Mouse (Mus musculus) retina, postnatal 7 days (tissue): Measurements from ENCODE around the gene Mylk.

Experiments used
- DNase-seq: peaks from one replicate; pipeline ENCODE4 v3.0.0-alpha.2; 2012; ENCODE audit warnings: low read depth, low spot score

The Mylk gene

GRCm38 (mm10) chr16:34941915-34942314 lies 196.9 kb downstream of the Mylk start:
- DNase-seq = no peak

- DNase-seq = no peak
Measured at GRCm38 (mm10) chr16:34946301-34946700, 201.3 kb downstream of the Mylk start.

- DNase-seq = no peak
Measured at GRCm38 (mm10) chr16:34950935-34951334, 205.9 kb downstream of the Mylk start.

GRCm38 (mm10) chr16:34952254-34952653 lies 207.2 kb downstream of the Mylk start:
- DNase-seq = no peak

GRCm38 (mm10) chr16:34952798-34953197 lies 207.8 kb downstream of the Mylk start:
- no peak for DNase-seq

- DNase-seq = no peak
Measured at GRCm38 (mm10) chr16:34953501-34953900, 208.5 kb downstream of the Mylk start.

- no peak for DNase-seq
Measured at GRCm38 (mm10) chr16:34957487-34958230, 212.6 kb downstream of the Mylk start.

GRCm38 (mm10) chr16:34958667-34959066 lies 213.7 kb downstream of the Mylk start:
- peak; percentile 38 for DNase-seq

- DNase-seq = no peak
Measured at GRCm38 (mm10) chr16:34959261-34959660, 214.3 kb downstream of the Mylk start.

- DNase-seq = no peak
Measured at GRCm38 (mm10) chr16:34960243-34960642, 215.2 kb downstream of the Mylk start.

- DNase-seq = no peak
Measured at GRCm38 (mm10) chr16:34960866-34961582, 216.0 kb downstream of the Mylk start.

- DNase-seq = no peak
Measured at GRCm38 (mm10) chr16:34962322-34962721, 217.3 kb downstream of the Mylk start.

GRCm38 (mm10) chr16:34963008-34963407 lies 218.0 kb downstream of the Mylk start:
- no peak for DNase-seq

- no peak for DNase-seq
Measured at GRCm38 (mm10) chr16:34966620-34967081, 221.6 kb downstream of the Mylk start.

GRCm38 (mm10) chr16:34967120-34967800 lies 222.2 kb downstream of the Mylk start:
- DNase-seq = peak; percentile 67

- no peak for DNase-seq
Measured at GRCm38 (mm10) chr16:34968181-34968580, 223.2 kb downstream of the Mylk start.

- no peak for DNase-seq
Measured at GRCm38 (mm10) chr16:34972471-34972870, 227.5 kb downstream of the Mylk start.

- DNase-seq = no peak
Measured at GRCm38 (mm10) chr16:34975544-34975943, 230.5 kb downstream of the Mylk start.

GRCm38 (mm10) chr16:34976630-34977029 lies 231.6 kb downstream of the Mylk start:
- DNase-seq = no peak

- DNase-seq = no peak
Measured at GRCm38 (mm10) chr16:34978018-34978417, 233.0 kb downstream of the Mylk start.

GRCm38 (mm10) chr16:34981009-34981408 lies 236.0 kb downstream of the Mylk start:
- no peak for DNase-seq
